Mouse (Mus musculus) gastrocnemius, adult 8-10 months (tissue): Measurements from ENCODE around the gene Pik3cd. TPM values are rescaled to one million over a fixed set of nuclear protein-coding genes. Genes with fewer than 3 reads are reported as not detected.

Source experiments
- DNase-seq, 2 experiments: peaks; one replicate each; pipeline ENCODE4 v3.0.0; 2022; ENCODE audit warnings: low spot score in 2 of 2
- total RNA-seq, 4 experiments: library from RNA; stranded (reverse); gene quantifications; 2 replicates each; pipeline ENCODE4 v1.2.4; 2022

The Pik3cd gene
- total RNA-seq, 4 experiments from 2014 or later: 7.9 to 10.6 (median 8.6) TPM

- peak; percentile 49 to 57 for DNase-seq
Observed at GRCm38 (mm10) chr4:149725661-149726350, 23.4 kb upstream of the Pik3cd start.

DNA sequence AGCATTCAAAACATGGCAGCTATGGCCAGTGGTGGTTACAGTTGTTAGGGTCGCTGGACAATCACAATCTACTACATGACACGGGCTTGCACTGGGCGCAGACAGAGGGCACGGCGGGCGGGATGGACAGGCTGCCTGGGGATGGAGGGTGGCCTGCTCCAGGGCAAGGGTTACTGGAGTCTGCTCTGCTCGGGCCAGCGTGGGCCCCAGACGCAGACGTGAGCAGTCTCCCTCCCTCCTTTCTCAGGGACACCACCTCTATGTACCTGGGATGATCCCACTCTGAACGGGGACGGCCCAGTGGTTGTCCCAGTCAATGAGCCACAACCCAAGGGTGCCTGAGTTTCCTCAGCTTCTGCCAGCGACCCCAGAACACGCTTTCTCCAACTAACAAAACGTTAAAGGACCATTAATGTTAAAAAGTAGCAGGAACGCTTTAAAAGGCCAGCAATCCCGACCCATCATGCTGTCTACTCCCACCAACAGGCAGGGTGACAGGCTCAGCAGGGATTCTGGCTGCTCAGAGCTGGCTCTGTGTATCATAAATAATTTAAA lies 22.6 kb upstream of the Pik3cd start:
- no peak for DNase-seq

GRCm38 (mm10) chr4:149723855-149724731 lies 21.7 kb upstream of the Pik3cd start:
- peak; percentile 46 to 65 for DNase-seq

DNA sequence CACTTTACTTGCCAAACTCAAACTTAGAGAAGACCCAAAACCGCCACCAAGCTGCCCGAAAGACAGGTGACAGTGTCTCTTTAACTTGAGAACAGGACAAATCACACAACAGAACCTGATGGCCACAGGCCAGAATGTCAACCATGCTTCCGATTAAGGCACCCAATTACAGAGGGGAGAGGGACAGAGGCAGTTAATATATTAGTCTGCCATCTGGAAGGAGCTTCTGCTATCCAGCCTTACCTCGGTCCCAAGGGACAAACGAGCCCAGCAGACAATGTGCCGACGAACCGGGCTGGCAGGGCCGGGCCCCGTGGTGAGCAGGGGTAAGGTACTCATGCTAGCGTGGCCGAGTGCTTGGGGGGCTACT lies 20.6 kb upstream of the Pik3cd start:
- DNase-seq: no peak

- DNase-seq: no peak
Observed at GRCm38 (mm10) chr4:149722104-149723020, 20.0 kb upstream of the Pik3cd start.

DNA sequence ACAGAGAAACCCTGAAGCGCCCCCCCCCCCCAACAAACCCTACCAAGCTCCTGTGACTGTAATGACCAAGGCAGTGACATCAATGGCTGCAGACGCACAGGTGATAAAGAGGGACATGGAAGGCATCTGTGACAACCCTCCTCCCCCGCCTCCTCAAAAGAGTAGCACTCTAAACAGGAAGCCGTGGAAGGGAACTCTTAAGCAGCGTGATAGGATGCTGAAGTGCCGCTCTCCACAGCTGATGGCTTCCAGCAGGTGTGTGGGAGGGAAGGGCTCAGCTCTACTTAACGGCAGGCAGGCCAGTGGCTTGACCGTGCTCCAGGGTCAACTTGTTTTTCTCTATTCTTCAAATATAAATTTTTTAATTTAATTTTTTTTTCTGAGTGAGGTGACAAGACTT lies 18.8 kb upstream of the Pik3cd start:
- DNase-seq: no peak

DNA sequence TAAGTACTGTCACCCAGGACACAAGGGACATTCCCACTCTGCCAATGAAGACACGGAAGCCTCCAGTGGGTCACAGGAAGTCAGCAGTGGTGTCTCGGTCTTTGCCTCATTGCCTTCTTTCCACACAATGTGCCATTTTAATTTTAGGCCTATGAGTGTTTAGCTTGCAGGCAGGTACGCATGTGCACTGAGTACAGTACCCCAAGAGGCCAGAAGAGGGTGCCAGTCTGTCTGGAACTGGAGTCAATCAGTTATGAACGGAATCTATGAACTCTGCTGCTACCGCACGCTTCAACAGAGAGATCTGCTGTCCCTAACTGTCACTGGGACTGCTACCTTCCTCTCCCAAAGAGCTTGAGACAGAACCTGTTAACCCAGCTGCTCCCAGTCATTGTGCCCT lies 17.3 kb upstream of the Pik3cd start:
- no peak for DNase-seq

GRCm38 (mm10) chr4:149714542-149714941 lies 12.2 kb upstream of the Pik3cd start:
- DNase-seq: no peak

DNA sequence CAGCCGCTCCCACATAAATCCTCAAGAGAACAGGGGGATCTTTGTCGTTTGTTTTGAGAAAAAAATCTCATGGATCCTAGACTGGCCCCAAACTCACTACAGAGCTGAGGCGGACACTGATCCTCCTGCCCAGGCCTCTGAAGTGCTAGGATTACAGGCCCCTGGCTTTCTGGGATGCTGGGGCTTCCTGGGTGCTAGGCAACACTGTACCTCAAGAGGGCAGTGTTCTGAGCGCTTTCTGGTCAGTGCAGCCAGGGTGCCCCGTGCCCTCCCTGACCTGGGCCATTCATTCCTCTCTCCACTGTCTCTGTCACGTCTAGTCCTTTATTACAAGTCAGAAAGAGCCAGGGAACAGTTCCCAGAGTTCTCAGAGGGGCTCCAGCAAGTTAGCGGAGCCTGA lies 9.6 kb upstream of the Pik3cd start:
- no peak for DNase-seq

DNA sequence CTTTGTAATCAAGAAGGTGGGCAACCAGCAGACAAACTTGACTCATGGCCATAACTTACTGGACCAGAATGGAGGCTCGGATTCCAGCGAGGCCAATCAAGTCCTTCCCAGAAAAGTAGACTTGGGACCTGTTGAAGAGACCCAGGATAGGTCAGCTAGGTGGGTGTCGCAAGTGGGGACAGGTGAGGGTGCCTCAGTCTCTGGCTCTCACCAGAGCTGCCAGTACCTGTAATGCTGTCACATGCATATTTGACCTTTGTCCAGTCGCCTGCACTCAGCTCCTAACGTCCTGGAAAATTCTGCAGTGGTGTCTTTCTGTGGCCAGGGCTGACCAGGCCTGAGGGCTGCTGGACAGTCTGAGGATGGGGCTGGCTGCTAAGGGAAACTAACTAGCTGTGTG lies 9.1 kb upstream of the Pik3cd start:
- DNase-seq: no peak

DNA sequence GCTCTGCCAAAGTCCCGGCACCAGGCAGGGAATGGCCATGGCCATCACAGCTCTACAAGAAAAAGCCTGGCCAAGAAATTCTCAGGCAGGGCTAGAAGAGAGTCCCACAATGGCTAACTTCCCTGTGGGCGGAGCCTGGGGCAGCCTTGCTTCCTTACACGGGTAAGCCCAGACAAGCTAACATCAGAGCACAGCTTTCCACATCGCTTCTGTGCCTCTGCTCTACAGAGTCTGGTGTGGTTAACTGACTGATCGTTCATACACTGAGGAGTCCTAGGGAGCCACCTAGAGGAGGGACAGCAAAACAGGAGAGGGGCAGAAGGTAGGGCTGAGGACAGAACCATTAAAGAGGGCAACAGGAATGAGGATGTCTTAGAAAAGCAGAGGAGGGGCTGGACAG lies 8.1 kb upstream of the Pik3cd start:
- peak; percentile 59 to 64 for DNase-seq

DNA sequence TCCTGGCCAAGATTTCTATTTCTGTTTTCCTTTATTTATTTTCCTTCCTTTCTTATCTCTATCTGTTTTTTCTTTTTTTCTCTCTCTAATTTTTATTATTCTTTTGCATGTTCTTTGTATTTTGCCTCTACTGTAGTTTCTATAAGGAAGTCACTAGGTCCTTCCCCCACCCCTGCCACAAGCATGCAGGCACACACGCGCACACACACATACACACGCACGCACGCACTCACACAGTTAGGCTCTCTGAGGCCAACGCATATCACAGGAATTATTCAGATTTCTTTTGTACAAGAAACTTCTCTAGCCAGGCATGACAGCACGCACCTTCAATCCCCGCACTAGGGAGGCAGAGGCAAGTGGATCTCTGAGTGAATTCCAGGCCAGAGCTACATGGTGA lies 3.6 kb upstream of the Pik3cd start:
- DNase-seq: no peak

DNA sequence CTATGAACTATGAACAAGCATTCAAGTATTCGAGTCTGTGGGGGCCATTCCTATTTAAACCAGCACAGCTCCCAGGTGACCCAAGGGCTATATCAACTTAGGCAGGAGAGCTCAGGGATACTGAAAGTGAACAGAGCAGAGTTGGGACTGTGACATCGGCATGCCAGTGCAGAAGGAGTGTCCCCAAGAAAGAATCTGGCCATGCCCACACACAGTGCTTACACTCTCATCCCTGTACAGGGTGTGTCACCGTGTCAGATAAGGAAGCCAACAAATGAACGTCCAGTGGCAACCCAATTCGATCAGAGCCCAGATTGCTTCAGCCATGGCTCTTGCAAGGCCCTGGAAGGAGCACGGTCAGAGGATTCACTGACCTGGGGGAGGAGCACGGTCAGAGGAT lies 2.9 kb upstream of the Pik3cd start:
- DNase-seq: no peak

GRCm38 (mm10) chr4:149701426-149702209 lies 753 bp downstream of the Pik3cd start:
- DNase-seq: peak; percentile 61 to 75

DNA sequence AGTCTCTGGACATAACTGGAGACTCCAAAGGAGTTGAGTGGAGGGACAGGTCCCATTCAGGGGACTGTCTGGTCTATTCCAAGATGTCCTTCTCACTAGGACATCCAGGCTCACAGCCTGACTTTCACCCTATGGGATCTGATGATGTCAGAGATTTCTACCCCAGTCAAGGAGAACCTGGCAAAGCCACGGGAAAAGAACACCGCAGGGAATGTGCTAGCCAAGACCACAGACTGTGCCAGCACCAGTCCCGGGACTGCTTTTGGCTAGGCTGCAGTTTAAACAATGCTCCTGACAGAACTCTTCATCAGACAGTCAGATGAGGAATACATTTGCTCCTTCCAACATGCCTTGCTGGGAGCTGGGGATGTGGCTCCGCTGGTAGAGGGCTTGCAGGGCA lies 2.4 kb downstream of the Pik3cd start:
- no peak for DNase-seq

GRCm38 (mm10) chr4:149698197-149698821 lies 4.1 kb downstream of the Pik3cd start:
- DNase-seq: peak; percentile 33 to 57

- DNase-seq: peak in 1 of 2 experiments; percentile 23
Observed at GRCm38 (mm10) chr4:149697506-149698196, 4.7 kb downstream of the Pik3cd start.

- DNase-seq: no peak
Observed at GRCm38 (mm10) chr4:149696189-149696971, 6.0 kb downstream of the Pik3cd start.

GRCm38 (mm10) chr4:149691368-149691767 lies 11.0 kb downstream of the Pik3cd start:
- no peak for DNase-seq
